Mouse (Mus musculus): ENCODE data around the gene Pfkm. TPM values are rescaled to one million over a fixed set of nuclear protein-coding genes. Genes with fewer than 3 reads are reported as not detected.

The Pfkm gene
- polyA plus RNA-seq, 1 experiment from 2014 or later: 32.1 TPM

GRCm38 (mm10) chr15:98067492-98067891 lies 24.9 kb upstream of the Pfkm start:
- Histone ChIP-seq H3K9me3 (ENCODE audit: control insufficient read depth, low read length) (no peaks in the 10 kb centered on the region), H3K27ac (ENCODE audit: low read depth, low read length) (no peak overlapping the region), H3K9ac (ENCODE audit: low read depth, low read length) (no peak overlapping the region), H3K4me3 (ENCODE audit: low read depth, low read length) (no peak overlapping the region), H3K4me1 (replicated peaks; ENCODE audit: control insufficient read depth, insufficient read depth, low read length) (no peaks in the 10 kb centered on the region), H3K36me3 (ENCODE audit: control insufficient read depth, insufficient read depth, low read length) (peaks cover 13% of the 10 kb centered on the region; the same call in 1 of the 2 replicates), H3K27me3 (ENCODE audit: control insufficient read depth, insufficient read depth, low read length) (no peaks in the 10 kb centered on the region), H3K4me2 (replicated peaks; ENCODE audit: low read depth, low read length) (no peak overlapping the region)
- ATAC-seq (ENCODE audit: low FRiP score) (no peak), DNase-seq (ENCODE audit: low spot score) (no peak)
- WGBS: 80% methylated on average over 3 of the region's 3 CpGs

- Histone ChIP-seq H3K9ac (ENCODE audit: low read depth, low read length) (no peak overlapping the region), H3K4me2 (replicated peaks; ENCODE audit: low read depth, low read length) (no peak overlapping the region), H3K9me3 (ENCODE audit: control insufficient read depth, low read length) (no peaks in the 10 kb centered on the region), H3K4me3 (ENCODE audit: low read depth, low read length) (no peak overlapping the region), H3K27me3 (ENCODE audit: control insufficient read depth, insufficient read depth, low read length) (no peaks in the 10 kb centered on the region), H3K27ac (ENCODE audit: low read depth, low read length) (no peak overlapping the region), H3K4me1 (replicated peaks; ENCODE audit: control insufficient read depth, insufficient read depth, low read length) (no peaks in the 10 kb centered on the region), H3K36me3 (ENCODE audit: control insufficient read depth, insufficient read depth, low read length) (peaks cover 13% of the 10 kb centered on the region; the same call in 1 of the 2 replicates)
- no peak for DNase-seq (ENCODE audit: low spot score)
- ATAC-seq (ENCODE audit: low FRiP score): no peak
- WGBS: 92% methylated on average over 9 of the region's 9 CpGs
Measured at GRCm38 (mm10) chr15:98068506-98068905, 23.9 kb upstream of the Pfkm start.

GRCm38 (mm10) chr15:98069566-98070245 lies 22.7 kb upstream of the Pfkm start:
- Histone ChIP-seq H3K9me3 (ENCODE audit: control insufficient read depth, low read length) (no peaks in the 10 kb centered on the region), H3K9ac (ENCODE audit: low read depth, low read length) (no peak overlapping the region), H3K27ac (ENCODE audit: low read depth, low read length) (no peak overlapping the region), H3K27me3 (ENCODE audit: control insufficient read depth, insufficient read depth, low read length) (no peaks in the 10 kb centered on the region), H3K4me1 (replicated peaks; ENCODE audit: control insufficient read depth, insufficient read depth, low read length) (no peaks in the 10 kb centered on the region), H3K4me2 (replicated peaks; ENCODE audit: low read depth, low read length) (no peak overlapping the region), H3K4me3 (ENCODE audit: low read depth, low read length) (no peak overlapping the region), H3K36me3 (ENCODE audit: control insufficient read depth, insufficient read depth, low read length) (peaks cover 13% of the 10 kb centered on the region; the same call in 1 of the 2 replicates)
- ATAC-seq (ENCODE audit: low FRiP score): no peak
- DNase-seq (ENCODE audit: low spot score): no peak
- WGBS: 89% methylated on average over 8 of the region's 8 CpGs

- Histone ChIP-seq H3K36me3 (ENCODE audit: control insufficient read depth, insufficient read depth, low read length) (peaks cover 9% of the 10 kb centered on the region; the same call in 1 of the 2 replicates), H3K4me1 (replicated peaks; ENCODE audit: control insufficient read depth, insufficient read depth, low read length) (no peaks in the 10 kb centered on the region), H3K27ac (ENCODE audit: low read depth, low read length) (no peak overlapping the region), H3K4me3 (ENCODE audit: low read depth, low read length) (no peak overlapping the region), H3K9ac (ENCODE audit: low read depth, low read length) (no peak overlapping the region), H3K9me3 (ENCODE audit: control insufficient read depth, low read length) (no peaks in the 10 kb centered on the region), H3K27me3 (ENCODE audit: control insufficient read depth, insufficient read depth, low read length) (no peaks in the 10 kb centered on the region), H3K4me2 (replicated peaks; ENCODE audit: low read depth, low read length) (no peak overlapping the region)
- WGBS: 90% methylated on average over 3 of the region's 3 CpGs
- ATAC-seq (ENCODE audit: low FRiP score) (no peak), DNase-seq (ENCODE audit: low spot score) (no peak)
Measured at GRCm38 (mm10) chr15:98070376-98070775, 22.0 kb upstream of the Pfkm start.

- no peaks in the 10 kb centered on the region for H3K4me1 ChIP-seq (replicated peaks; ENCODE audit: control insufficient read depth, insufficient read depth, low read length)
- no peaks in the 10 kb centered on the region for H3K9me3 ChIP-seq (ENCODE audit: control insufficient read depth, low read length)
- H3K27me3 ChIP-seq (ENCODE audit: control insufficient read depth, insufficient read depth, low read length): no peaks in the 10 kb centered on the region
- 96% methylated on average over 8 of the region's 8 CpGs for WGBS
- no peak for ATAC-seq (ENCODE audit: low FRiP score)
- DNase-seq (ENCODE audit: low spot score): no peak
- H3K4me2 ChIP-seq (replicated peaks; ENCODE audit: low read depth, low read length): no peak overlapping the region
- no peak overlapping the region for H3K4me3 ChIP-seq (ENCODE audit: low read depth, low read length)
- no peak overlapping the region for H3K9ac ChIP-seq (ENCODE audit: low read depth, low read length)
- H3K27ac ChIP-seq (ENCODE audit: low read depth, low read length): no peak overlapping the region
- peaks cover 8% of the 10 kb centered on the region; the same call in 1 of the 2 replicates for H3K36me3 ChIP-seq (ENCODE audit: control insufficient read depth, insufficient read depth, low read length)
Measured at GRCm38 (mm10) chr15:98074521-98074920, 17.9 kb upstream of the Pfkm start.

GRCm38 (mm10) chr15:98075034-98075433 lies 17.4 kb upstream of the Pfkm start:
- H3K4me1 ChIP-seq (replicated peaks; ENCODE audit: control insufficient read depth, insufficient read depth, low read length): no peaks in the 10 kb centered on the region
- H3K9ac ChIP-seq (ENCODE audit: low read depth, low read length): no peak overlapping the region
- no peak overlapping the region for H3K27ac ChIP-seq (ENCODE audit: low read depth, low read length)
- DNase-seq (ENCODE audit: low spot score) (no peak), ATAC-seq (ENCODE audit: low FRiP score) (no peak)
- 90% methylated on average over 16 of the region's 16 CpGs for WGBS
- H3K4me3 ChIP-seq (ENCODE audit: low read depth, low read length): no peak overlapping the region
- peaks cover 4% of the 10 kb centered on the region; the same call in 1 of the 2 replicates for H3K36me3 ChIP-seq (ENCODE audit: control insufficient read depth, insufficient read depth, low read length)
- H3K9me3 ChIP-seq (ENCODE audit: control insufficient read depth, low read length): no peaks in the 10 kb centered on the region
- no peak overlapping the region for H3K4me2 ChIP-seq (replicated peaks; ENCODE audit: low read depth, low read length)
- H3K27me3 ChIP-seq (ENCODE audit: control insufficient read depth, insufficient read depth, low read length): no peaks in the 10 kb centered on the region

- Histone ChIP-seq H3K36me3 (ENCODE audit: control insufficient read depth, insufficient read depth, low read length) (no peaks in the 10 kb centered on the region), H3K4me1 (replicated peaks; ENCODE audit: control insufficient read depth, insufficient read depth, low read length) (no peaks in the 10 kb centered on the region), H3K4me2 (replicated peaks; ENCODE audit: low read depth, low read length) (no peak overlapping the region), H3K9ac (ENCODE audit: low read depth, low read length) (no peak overlapping the region), H3K27me3 (ENCODE audit: control insufficient read depth, insufficient read depth, low read length) (no peaks in the 10 kb centered on the region), H3K27ac (ENCODE audit: low read depth, low read length) (no peak overlapping the region), H3K4me3 (ENCODE audit: low read depth, low read length) (no peak overlapping the region), H3K9me3 (ENCODE audit: control insufficient read depth, low read length) (no peaks in the 10 kb centered on the region)
- no peak for ATAC-seq (ENCODE audit: low FRiP score)
- DNase-seq (ENCODE audit: low spot score): no peak
- 95% methylated on average over 6 of the region's 6 CpGs for WGBS
Measured at GRCm38 (mm10) chr15:98076901-98077300, 15.5 kb upstream of the Pfkm start.

GRCm38 (mm10) chr15:98088889-98089288 lies 3.5 kb upstream of the Pfkm start:
- Histone ChIP-seq H3K27me3 (ENCODE audit: control insufficient read depth, insufficient read depth, low read length) (no peaks in the 10 kb centered on the region), H3K4me2 (replicated peaks; ENCODE audit: low read depth, low read length) (no peak overlapping the region), H3K4me3 (ENCODE audit: low read depth, low read length) (no peak overlapping the region), H3K36me3 (ENCODE audit: control insufficient read depth, insufficient read depth, low read length) (no peaks in the 10 kb centered on the region), H3K27ac (ENCODE audit: low read depth, low read length) (no peak overlapping the region), H3K9ac (ENCODE audit: low read depth, low read length) (no peak overlapping the region), H3K4me1 (replicated peaks; ENCODE audit: control insufficient read depth, insufficient read depth, low read length) (peaks cover 4% of the 10 kb centered on the region; the same call in 1 of the 2 replicates), H3K9me3 (ENCODE audit: control insufficient read depth, low read length) (no peaks in the 10 kb centered on the region)
- DNase-seq (ENCODE audit: low spot score): no peak
- ATAC-seq (ENCODE audit: low FRiP score): no peak
- WGBS: 86% methylated on average over 1 of the region's 1 CpGs
